Mouse (Mus musculus) cerebellum, postnatal 4 days (tissue): ENCODE results near the gene Mboat7.

Experiments used
- DNase-seq, 2 experiments: peaks; one replicate each; pipeline ENCODE4 v3.0.0; 2022; ENCODE audit warnings: low spot score in 2 of 2, mixed read lengths in 1 of 2

Mboat7 gene

GRCm38 (mm10) chr7:3692382-3692986 lies 839 bp downstream of the Mboat7 start, which contains the start of gene Tsen34:
TSS of gene Tsen34 (plus strand) at chr7:3692863.
- DNase-seq, result no peak

- DNase-seq, result no peak
These were observed 1.4 kb downstream of the Mboat7 start for GRCm38 (mm10) chr7:3691919-3692318.

GRCm38 (mm10) chr7:3685400-3686187 lies 7.7 kb downstream of the Mboat7 start:
- DNase-seq, result no peak

GRCm38 (mm10) chr7:3684698-3685097 lies 8.6 kb downstream of the Mboat7 start:
- no peak for DNase-seq

- no peak for DNase-seq
These were observed 9.3 kb downstream of the Mboat7 start for GRCm38 (mm10) chr7:3683908-3684550.

- no peak for DNase-seq
These were observed 16.0 kb downstream of the Mboat7 start, which contains the start of gene Tmc4 for GRCm38 (mm10) chr7:3677342-3677741. TSS of gene Tmc4 (minus strand) at chr7:3677553.

- no peak for DNase-seq
These were observed 17.0 kb downstream of the Mboat7 start for GRCm38 (mm10) chr7:3676371-3676770.

- no peak for DNase-seq
These were observed 18.1 kb downstream of the Mboat7 start for GRCm38 (mm10) chr7:3675228-3675548.

GRCm38 (mm10) chr7:3674507-3675227 lies 18.7 kb downstream of the Mboat7 start:
- DNase-seq, result peak; percentile 76 to 86

- no peak for DNase-seq
These were observed 26.4 kb downstream of the Mboat7 start for GRCm38 (mm10) chr7:3666921-3667391.

GRCm38 (mm10) chr7:3665215-3666114 lies 27.9 kb downstream of the Mboat7 start, which contains the start of gene Leng1:
TSS of gene Leng1 (minus strand) at chr7:3665840.
- peak; percentile 81 to 91 for DNase-seq

- no peak for DNase-seq
These were observed 28.7 kb downstream of the Mboat7 start for GRCm38 (mm10) chr7:3664524-3665214.

GRCm38 (mm10) chr7:3658578-3658977 lies 34.7 kb downstream of the Mboat7 start:
- DNase-seq, result no peak

- DNase-seq, result no peak
These were observed 36.4 kb downstream of the Mboat7 start for GRCm38 (mm10) chr7:3656966-3657365.

GRCm38 (mm10) chr7:3646641-3647040 lies 46.7 kb downstream of the Mboat7 start:
- DNase-seq, result no peak

- DNase-seq, result no peak
These were observed 47.1 kb downstream of the Mboat7 start for GRCm38 (mm10) chr7:3646188-3646587.

- no peak for DNase-seq
These were observed 47.8 kb downstream of the Mboat7 start for GRCm38 (mm10) chr7:3645488-3646025.

GRCm38 (mm10) chr7:3644672-3645487 lies 48.4 kb downstream of the Mboat7 start, which contains the start of gene Cnot3:
TSS of gene Cnot3 (plus strand) at chr7:3645268.
- DNase-seq, result peak; percentile 93 to 96

- peak in 1 of 2 experiments; percentile 77 for DNase-seq
These were observed 49.0 kb downstream of the Mboat7 start for GRCm38 (mm10) chr7:3644348-3644671.
